Mouse (Mus musculus) adrenal gland, postnatal 14 days (tissue): ENCODE measurements around the gene Pithd1. TPM values are rescaled to one million over a fixed set of nuclear protein-coding genes. Genes with fewer than 3 reads are reported as not detected.
"Not testable (repeated sequence)": the region's sequence is repeated elsewhere in the genome, so short reads cannot be mapped to it uniquely, and the experiment has no call there.

Source experiments
- DNase-seq: peaks from one replicate; pipeline ENCODE4 v3.0.0; 2021; ENCODE audit warnings: mixed read lengths
- total RNA-seq: library from RNA; stranded (reverse); gene quantifications from 2 replicates; pipeline ENCODE4 v1.2.3, GENCODE M21; 2021

Pithd1 gene
- total RNA-seq, 1 experiment from 2014 or later: 27.1 TPM

- DNase-seq: no peak
Measured at GRCm38 (mm10) chr4:135962198-135962597, 24.9 kb downstream of the Pithd1 start.

DNA sequence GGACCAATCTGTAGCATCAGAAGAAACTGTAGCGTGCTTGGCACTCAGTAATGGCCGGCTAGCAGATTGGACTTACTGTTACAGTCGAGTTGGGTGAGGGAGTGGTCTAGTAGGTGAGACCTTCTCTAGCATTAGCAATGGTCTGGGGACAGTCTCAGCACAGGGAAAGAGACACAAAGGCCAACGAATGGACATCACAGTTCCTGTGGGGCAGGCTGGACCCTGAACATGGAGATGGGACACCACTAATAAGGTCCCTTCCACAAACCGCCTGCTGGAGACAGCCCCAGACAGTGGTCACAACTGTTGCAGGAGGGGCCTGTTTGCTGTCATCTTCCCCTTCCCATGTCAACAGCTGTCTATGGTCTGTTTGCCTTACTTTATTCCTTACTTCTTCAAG is 25.4 kb downstream of the Pithd1 start:
- no peak for DNase-seq

DNA sequence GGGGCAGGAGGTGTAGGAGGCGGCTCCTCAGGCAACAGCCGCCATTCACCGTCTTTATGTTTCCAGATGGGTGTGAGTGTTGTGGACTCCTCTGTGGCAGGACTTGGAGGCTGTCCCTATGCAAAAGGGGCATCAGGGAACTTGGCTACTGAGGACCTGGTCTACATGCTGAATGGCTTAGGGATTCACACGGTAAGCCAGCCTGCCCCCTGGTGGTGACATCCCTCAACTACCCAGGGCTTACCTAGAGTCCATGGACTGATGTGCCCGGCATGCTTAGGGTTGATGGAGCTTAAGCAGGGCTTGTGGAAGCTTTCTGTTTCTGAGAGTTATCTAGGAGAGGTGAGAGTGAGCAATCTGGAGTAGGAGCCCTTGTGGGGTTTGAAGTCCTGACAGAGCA is 26.3 kb downstream of the Pithd1 start:
- DNase-seq: peak; percentile 91

DNA sequence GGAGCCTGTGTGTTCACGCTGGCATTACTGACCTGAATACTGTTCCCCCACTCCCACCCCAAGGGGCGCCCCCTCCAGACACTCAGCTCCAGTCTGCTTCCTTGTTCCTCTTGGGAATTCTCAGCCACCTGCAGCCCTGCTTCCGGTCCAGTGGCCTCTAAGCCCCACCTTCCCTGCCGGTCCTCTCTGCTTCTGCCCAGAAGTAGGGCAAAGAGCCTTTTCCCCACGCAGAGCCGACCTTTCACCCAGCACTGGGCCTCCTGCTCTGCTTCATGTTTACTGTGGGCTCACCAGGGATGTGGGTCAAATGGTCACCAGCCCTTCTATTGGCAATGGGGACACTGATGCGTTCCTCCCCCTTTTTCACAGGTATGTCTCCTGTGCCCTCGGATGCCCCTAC is 28.7 kb downstream of the Pithd1 start:
- peak; percentile 54 for DNase-seq

DNA sequence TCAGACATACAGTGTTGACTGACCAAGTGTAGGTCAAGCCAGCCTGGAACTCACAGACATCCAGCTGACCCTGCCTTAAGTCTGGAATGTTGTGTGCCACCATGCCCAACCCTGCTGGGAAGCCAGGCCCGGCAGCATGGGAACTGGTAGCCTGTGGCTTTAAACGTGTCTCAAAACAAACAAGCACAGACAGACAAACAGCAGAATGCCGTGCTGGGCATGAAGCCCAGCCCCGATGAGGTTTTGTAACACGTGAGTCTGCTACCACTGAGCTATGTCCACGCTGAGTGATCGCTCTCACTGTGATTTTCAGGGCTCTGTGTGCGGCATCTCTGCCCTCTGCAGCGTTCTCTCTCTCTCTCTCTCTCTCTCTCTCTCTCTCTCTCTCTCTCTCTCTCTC is 31.2 kb downstream of the Pithd1 start:
- DNase-seq: no peak

DNA sequence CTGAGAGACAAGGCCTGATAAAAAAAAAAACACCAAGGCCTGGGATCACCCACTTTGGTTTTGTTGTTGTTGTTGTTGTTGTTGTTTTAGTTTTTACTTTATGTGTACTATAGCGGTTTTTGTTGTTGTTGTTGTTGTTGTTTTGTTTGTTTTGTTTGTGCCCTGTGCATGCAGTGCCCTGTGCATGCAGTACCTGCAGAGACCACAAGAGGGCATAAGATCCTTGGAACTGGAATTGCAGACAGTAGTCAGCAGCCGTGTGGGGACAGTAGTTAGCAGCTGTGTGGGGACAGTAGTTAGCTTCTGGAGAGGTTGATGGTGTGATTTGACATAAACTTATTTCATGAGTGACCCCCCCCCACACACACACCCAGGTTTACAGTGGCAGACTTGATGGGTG is 32.8 kb downstream of the Pithd1 start:
- peak; percentile 84 for DNase-seq

GRCm38 (mm10) chr4:135953179-135953578 is 33.9 kb downstream of the Pithd1 start:
- no peak for DNase-seq

- DNase-seq: no peak
Measured at GRCm38 (mm10) chr4:135951505-135951904, 35.6 kb downstream of the Pithd1 start.

DNA sequence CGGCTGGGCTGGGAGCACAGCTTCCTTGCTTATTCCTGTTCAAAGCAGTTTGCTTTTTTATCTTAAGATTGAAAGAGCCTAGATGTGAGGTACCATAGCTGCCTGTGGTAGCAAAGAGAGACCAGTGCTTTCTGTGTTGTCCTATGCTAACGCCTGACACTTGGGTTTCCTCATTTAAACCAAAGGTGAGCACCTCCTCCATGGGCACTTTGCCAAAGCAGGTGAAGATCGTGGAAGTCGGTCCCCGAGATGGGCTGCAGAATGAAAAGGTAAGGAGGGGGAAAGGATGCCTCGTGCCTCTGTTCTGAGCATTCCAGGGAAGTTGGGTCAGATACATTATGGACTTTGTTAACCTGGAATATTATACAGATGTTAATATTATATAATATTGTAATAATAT is 36.7 kb downstream of the Pithd1 start:
- no peak for DNase-seq

- no peak for DNase-seq
Measured at GRCm38 (mm10) chr4:135949911-135950310, 37.2 kb downstream of the Pithd1 start.

- no peak for DNase-seq
Measured at GRCm38 (mm10) chr4:135949475-135949874, 37.6 kb downstream of the Pithd1 start.

- no peak for DNase-seq
Measured at GRCm38 (mm10) chr4:135948142-135948541, 38.9 kb downstream of the Pithd1 start.

DNA sequence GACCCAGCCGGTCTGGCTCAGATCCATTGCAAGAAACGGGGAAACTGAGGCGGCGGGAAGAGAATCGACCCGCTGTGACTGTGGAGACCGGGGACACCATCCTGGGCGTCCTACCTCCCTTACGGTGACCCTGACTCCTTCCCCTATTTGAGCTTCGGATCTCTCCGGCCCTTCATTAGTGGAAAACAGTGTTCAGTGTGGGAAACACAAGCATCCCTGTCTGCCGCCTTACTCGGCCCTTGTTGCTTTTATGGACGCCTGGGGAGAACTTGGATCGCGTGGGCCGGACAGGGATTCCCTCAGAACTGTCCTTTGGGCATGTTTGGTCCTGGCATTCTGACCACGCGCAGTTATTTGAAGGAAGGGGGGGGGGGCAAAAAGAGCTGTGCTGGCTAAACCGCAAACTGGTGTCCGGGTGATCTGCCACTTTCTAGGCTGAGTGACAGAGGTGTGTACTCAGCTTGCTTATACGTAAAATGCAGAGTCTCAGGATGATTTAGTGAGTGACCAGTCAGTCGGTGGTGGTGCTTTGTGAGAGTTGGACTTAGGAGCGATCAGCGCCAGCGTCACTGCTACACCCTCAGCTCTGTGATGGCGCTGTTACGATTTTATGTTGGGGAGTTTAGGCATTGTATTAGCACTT is 40.3 kb downstream of the Pithd1 start:
- no peak for DNase-seq

DNA sequence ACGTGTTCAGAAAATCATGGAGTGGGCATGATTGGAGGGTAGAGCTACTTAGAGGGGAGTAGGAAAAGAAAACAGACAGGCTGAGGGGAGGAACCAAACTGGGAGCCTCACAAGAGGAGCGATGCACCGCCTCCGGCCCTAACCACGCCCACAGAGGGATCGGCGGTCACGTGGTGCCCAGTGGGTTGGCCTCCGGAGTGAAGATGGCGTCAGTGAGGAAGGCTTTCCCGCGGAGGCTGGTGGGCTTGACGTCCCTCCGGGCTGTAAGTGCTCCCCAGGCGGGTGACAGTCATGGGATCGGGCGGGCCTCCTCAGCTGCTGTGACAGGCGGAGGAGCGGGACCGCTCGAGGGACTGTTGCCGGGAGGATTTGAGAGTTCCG is 40.8 kb downstream of the Pithd1 start, which contains the start of gene Hmgcl:
Gene Hmgcl (plus strand): TSS at position 171 of the 381 bp plus-strand sequence.
- peak; percentile 98 for DNase-seq

DNA sequence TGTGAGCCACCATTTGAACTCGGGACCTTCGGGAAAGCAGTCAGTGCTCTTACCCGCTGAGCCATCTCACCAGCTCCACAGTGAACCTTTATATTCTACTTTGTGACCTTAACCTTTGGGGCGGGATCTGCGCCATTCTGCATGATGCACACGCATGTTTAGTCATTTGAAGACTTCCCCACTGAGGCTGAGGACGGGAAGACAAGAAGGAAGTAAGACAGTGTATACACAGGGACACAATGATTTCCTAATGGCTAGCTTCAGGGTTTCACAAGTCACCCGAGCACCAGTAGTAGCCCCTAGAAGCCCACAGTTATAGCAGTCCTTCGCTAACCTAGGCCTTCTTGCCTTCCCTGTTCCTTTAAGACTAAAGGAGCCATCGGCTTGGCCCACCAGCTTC is 41.4 kb downstream of the Pithd1 start:
- no peak for DNase-seq

- no peak for DNase-seq
Measured at GRCm38 (mm10) chr4:135943389-135943788, 43.7 kb downstream of the Pithd1 start.

DNA sequence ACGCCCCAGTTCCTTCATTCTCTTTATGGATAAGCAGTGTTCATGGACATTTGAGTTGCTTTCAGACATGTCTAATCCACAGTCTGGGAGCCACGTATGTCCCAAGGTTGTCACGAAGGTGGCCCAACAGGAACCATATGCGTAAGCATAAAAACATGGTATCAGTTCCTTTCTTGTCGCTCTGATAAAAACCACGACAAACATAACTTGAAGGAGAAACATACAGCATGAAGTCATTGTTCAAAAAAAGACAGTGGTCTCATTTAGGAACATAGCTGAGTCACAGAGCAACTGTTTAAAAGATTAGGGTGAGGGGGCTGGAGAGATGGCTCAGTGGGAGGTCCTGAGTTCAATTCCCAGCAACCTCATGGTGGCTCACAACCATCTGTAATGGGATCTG is 44.9 kb downstream of the Pithd1 start:
- DNase-seq: no peak

DNA sequence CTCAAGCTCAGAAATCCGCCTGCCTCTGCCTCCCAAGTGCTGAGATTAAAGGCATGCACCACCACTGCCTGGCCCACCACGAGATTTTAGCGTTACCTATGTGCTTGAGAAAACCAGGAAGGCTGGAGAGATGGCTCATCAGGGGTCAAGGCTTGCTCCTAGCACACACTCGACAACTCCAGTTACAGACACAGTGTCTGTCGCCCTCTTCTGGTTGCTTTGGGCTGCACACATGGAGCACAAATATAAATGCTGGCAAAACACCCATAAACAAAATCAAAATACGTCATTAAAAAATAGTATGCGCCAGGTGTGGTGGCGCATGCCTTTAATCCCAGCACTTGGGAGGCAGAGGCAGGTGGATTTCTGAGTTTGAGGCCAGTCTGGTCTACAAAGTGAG is 46.0 kb downstream of the Pithd1 start:
- not testable (repeated sequence) for DNase-seq

DNA sequence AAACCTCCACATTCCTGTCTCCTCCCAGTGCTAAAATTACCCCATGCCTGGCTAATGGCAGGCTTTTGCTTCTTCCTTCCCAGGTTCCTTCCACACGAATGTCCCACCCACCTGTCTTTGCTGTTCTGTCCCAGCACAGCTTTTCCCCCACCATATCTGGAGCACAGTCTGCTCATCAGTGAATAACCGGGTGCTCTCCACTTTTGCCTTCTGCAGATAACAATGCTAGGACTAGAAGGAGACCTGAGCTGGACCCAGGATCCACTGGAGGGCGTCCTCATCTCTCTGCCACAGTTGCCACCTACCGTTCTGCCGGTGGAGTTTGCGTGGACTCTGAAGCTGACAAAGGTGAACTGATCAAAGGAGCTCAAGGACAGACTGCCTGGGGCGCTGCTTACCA is 48.2 kb downstream of the Pithd1 start:
- no peak for DNase-seq

GRCm38 (mm10) chr4:135935502-135935901 is 51.6 kb downstream of the Pithd1 start:
- DNase-seq: no peak

GRCm38 (mm10) chr4:135934708-135935500 is 52.2 kb downstream of the Pithd1 start:
- DNase-seq: no peak

DNA sequence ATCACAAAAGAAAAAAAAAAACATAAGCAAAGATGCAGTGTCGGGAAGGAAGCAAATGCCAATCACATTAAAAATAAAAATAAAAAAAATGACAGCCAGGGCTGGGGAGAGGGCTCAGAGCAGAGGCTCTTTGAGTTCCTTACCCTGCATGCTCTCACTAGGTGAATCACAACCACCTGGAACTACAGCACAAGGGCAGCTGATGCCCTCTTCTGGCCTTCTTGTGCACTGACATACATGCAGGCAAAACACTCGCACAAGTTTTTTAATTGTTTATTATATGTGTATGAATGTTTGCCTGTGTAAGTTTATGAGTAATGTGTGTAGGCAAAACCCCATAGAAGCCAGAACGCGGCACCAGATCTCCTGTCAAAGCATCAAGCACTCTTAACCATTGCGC is 55.2 kb downstream of the Pithd1 start:
- peak; percentile 50 for DNase-seq

DNA sequence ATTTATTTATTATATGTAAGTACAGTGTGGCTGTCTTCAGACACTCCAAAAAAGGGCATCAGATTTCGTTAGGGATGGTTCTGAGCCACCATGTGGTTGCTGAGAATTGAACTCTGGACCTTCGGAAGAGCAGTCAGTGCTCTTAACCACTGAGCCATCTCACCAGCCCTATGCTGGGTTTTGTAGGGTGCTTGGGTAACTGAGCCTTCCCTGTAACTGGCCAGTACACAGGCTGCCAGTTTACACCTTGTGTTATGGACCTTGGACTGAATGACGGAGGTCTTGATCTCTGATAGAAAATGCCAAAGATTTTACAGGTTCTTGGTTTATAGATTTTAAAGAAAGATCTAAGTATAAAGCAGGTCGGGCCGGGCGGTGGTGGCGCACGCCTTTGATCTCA is 56.8 kb downstream of the Pithd1 start:
- no peak for DNase-seq

GRCm38 (mm10) chr4:135929828-135930227 is 57.2 kb downstream of the Pithd1 start:
- DNase-seq: no peak
